Mouse (Mus musculus): ENCODE measurements around the gene Mef2c. TPM values are rescaled to one million over a fixed set of nuclear protein-coding genes. Genes with fewer than 3 reads are reported as not detected.

The Mef2c gene
- polyA plus RNA-seq, 1 experiment from 2014 or later = 29.8 TPM

- 25% methylated on average over 8 of the region's 8 CpGs for WGBS
- Histone ChIP-seq H3K36me3 (replicated peaks; ENCODE audit: control insufficient read depth, insufficient read depth, low read depth, low read length) (no peaks in the 10 kb centered on the region), H3K4me3 (ENCODE audit: low read depth, low read length) (no peak overlapping the region), H3K9ac (replicated peaks; ENCODE audit: low read length) (no peak overlapping the region), H3K4me2 (ENCODE audit: low read depth, low read length) (no peak overlapping the region), H3K27me3 (ENCODE audit: control insufficient read depth, insufficient read depth, low read length) (no peaks in the 10 kb centered on the region), H3K27ac (replicated peaks; ENCODE audit: low read depth, low read length) (no peak overlapping the region), H3K9me3 (replicated peaks; ENCODE audit: control insufficient read depth, low read length) (no peaks in the 10 kb centered on the region), H3K4me1 (ENCODE audit: control insufficient read depth, insufficient read depth, low read length) (no peaks in the 10 kb centered on the region)
- 0 out of 2 replicates have a peak, but pooled peaks have one; percentile 63 for ATAC-seq (replicated peaks; ENCODE audit: insufficient number of reproducible peaks, low FRiP score, low TSS enrichment, low read depth)
- DNase-seq (ENCODE audit: low spot score) = peak; percentile 85
Measured at GRCm38 (mm10) chr13:83566834-83567534, 63.1 kb downstream of the Mef2c start.

GRCm38 (mm10) chr13:83567681-83568080, 63.8 kb downstream of the Mef2c start:
- Histone ChIP-seq H3K4me1 (ENCODE audit: control insufficient read depth, insufficient read depth, low read length) (no peaks in the 10 kb centered on the region), H3K9ac (replicated peaks; ENCODE audit: low read length) (no peak overlapping the region), H3K4me2 (ENCODE audit: low read depth, low read length) (no peak overlapping the region), H3K27me3 (ENCODE audit: control insufficient read depth, insufficient read depth, low read length) (no peaks in the 10 kb centered on the region), H3K9me3 (replicated peaks; ENCODE audit: control insufficient read depth, low read length) (no peaks in the 10 kb centered on the region), H3K27ac (replicated peaks; ENCODE audit: low read depth, low read length) (no peak overlapping the region), H3K36me3 (replicated peaks; ENCODE audit: control insufficient read depth, insufficient read depth, low read depth, low read length) (no peaks in the 10 kb centered on the region), H3K4me3 (ENCODE audit: low read depth, low read length) (no peak overlapping the region)
- ATAC-seq (replicated peaks; ENCODE audit: insufficient number of reproducible peaks, low FRiP score, low TSS enrichment, low read depth) (no peak), DNase-seq (ENCODE audit: low spot score) (no peak)
- 34% methylated on average over 3 of the region's 3 CpGs for WGBS

GRCm38 (mm10) chr13:83568759-83569256, 65.0 kb downstream of the Mef2c start:
- H3K27me3 ChIP-seq (ENCODE audit: control insufficient read depth, insufficient read depth, low read length) = no peaks in the 10 kb centered on the region
- DNase-seq (ENCODE audit: low spot score) (peak; percentile 49), ATAC-seq (replicated peaks; ENCODE audit: insufficient number of reproducible peaks, low FRiP score, low TSS enrichment, low read depth) (0 out of 2 replicates have a peak, but pooled peaks have one; percentile 40)
- no peaks in the 10 kb centered on the region for H3K9me3 ChIP-seq (replicated peaks; ENCODE audit: control insufficient read depth, low read length)
- H3K27ac ChIP-seq (replicated peaks; ENCODE audit: low read depth, low read length) = no peak overlapping the region
- no peak overlapping the region for H3K4me3 ChIP-seq (ENCODE audit: low read depth, low read length)
- H3K4me1 ChIP-seq (ENCODE audit: control insufficient read depth, insufficient read depth, low read length) = no peaks in the 10 kb centered on the region
- no peak overlapping the region for H3K9ac ChIP-seq (replicated peaks; ENCODE audit: low read length)
- no peak overlapping the region for H3K4me2 ChIP-seq (ENCODE audit: low read depth, low read length)
- WGBS = 57% methylated on average over 11 of the region's 11 CpGs
- H3K36me3 ChIP-seq (replicated peaks; ENCODE audit: control insufficient read depth, insufficient read depth, low read depth, low read length) = no peaks in the 10 kb centered on the region

- no peak overlapping the region for H3K27ac ChIP-seq (replicated peaks; ENCODE audit: low read depth, low read length)
- ATAC-seq (replicated peaks; ENCODE audit: insufficient number of reproducible peaks, low FRiP score, low TSS enrichment, low read depth) = peak; percentile 63; the same call in 1 of the 2 replicates
Measured at GRCm38 (mm10) chr13:83571973-83572447, 68.2 kb downstream of the Mef2c start.

GRCm38 (mm10) chr13:83572469-83572868, 68.6 kb downstream of the Mef2c start:
- H3K4me3 ChIP-seq (ENCODE audit: low read depth, low read length) = no peak overlapping the region

More at GRCm38 (mm10) chr13:83571973-83572447, 68.2 kb downstream of the Mef2c start:
- Histone ChIP-seq H3K4me2 (ENCODE audit: low read depth, low read length) (no peak overlapping the region), H3K9ac (replicated peaks; ENCODE audit: low read length) (no peak overlapping the region), H3K27me3 (ENCODE audit: control insufficient read depth, insufficient read depth, low read length) (no peaks in the 10 kb centered on the region), H3K9me3 (replicated peaks; ENCODE audit: control insufficient read depth, low read length) (no peaks in the 10 kb centered on the region), H3K36me3 (replicated peaks; ENCODE audit: control insufficient read depth, insufficient read depth, low read depth, low read length) (no peaks in the 10 kb centered on the region), H3K4me1 (ENCODE audit: control insufficient read depth, insufficient read depth, low read length) (no peaks in the 10 kb centered on the region), H3K4me3 (ENCODE audit: low read depth, low read length) (no peak overlapping the region)
- peak; percentile 41 for DNase-seq (ENCODE audit: low spot score)
- WGBS = 25% methylated on average over 7 of the region's 7 CpGs

GRCm38 (mm10) chr13:83573327-83573726, 69.5 kb downstream of the Mef2c start:
- Histone ChIP-seq H3K27me3 (ENCODE audit: control insufficient read depth, insufficient read depth, low read length) (no peaks in the 10 kb centered on the region), H3K9me3 (replicated peaks; ENCODE audit: control insufficient read depth, low read length) (no peaks in the 10 kb centered on the region), H3K4me3 (ENCODE audit: low read depth, low read length) (no peak overlapping the region), H3K4me2 (ENCODE audit: low read depth, low read length) (no peak overlapping the region), H3K27ac (replicated peaks; ENCODE audit: low read depth, low read length) (no peak overlapping the region), H3K36me3 (replicated peaks; ENCODE audit: control insufficient read depth, insufficient read depth, low read depth, low read length) (no peaks in the 10 kb centered on the region), H3K9ac (replicated peaks; ENCODE audit: low read length) (no peak overlapping the region), H3K4me1 (ENCODE audit: control insufficient read depth, insufficient read depth, low read length) (no peaks in the 10 kb centered on the region)
- WGBS = 42% methylated on average over 4 of the region's 4 CpGs
- DNase-seq (ENCODE audit: low spot score) (no peak), ATAC-seq (replicated peaks; ENCODE audit: insufficient number of reproducible peaks, low FRiP score, low TSS enrichment, low read depth) (no peak)

More at GRCm38 (mm10) chr13:83572469-83572868, 68.6 kb downstream of the Mef2c start:
- Histone ChIP-seq H3K9ac (replicated peaks; ENCODE audit: low read length) (no peak overlapping the region), H3K27ac (replicated peaks; ENCODE audit: low read depth, low read length) (no peak overlapping the region), H3K27me3 (ENCODE audit: control insufficient read depth, insufficient read depth, low read length) (no peaks in the 10 kb centered on the region), H3K4me1 (ENCODE audit: control insufficient read depth, insufficient read depth, low read length) (no peaks in the 10 kb centered on the region), H3K4me2 (ENCODE audit: low read depth, low read length) (no peak overlapping the region), H3K36me3 (replicated peaks; ENCODE audit: control insufficient read depth, insufficient read depth, low read depth, low read length) (no peaks in the 10 kb centered on the region), H3K9me3 (replicated peaks; ENCODE audit: control insufficient read depth, low read length) (no peaks in the 10 kb centered on the region)
- WGBS = 52% methylated on average over 5 of the region's 5 CpGs
- DNase-seq (ENCODE audit: low spot score) (no peak), ATAC-seq (replicated peaks; ENCODE audit: insufficient number of reproducible peaks, low FRiP score, low TSS enrichment, low read depth) (no peak)

GRCm38 (mm10) chr13:83573855-83574583, 70.2 kb downstream of the Mef2c start:
- no peaks in the 10 kb centered on the region for H3K36me3 ChIP-seq (replicated peaks; ENCODE audit: control insufficient read depth, insufficient read depth, low read depth, low read length)
- H3K4me1 ChIP-seq (ENCODE audit: control insufficient read depth, insufficient read depth, low read length) = no peaks in the 10 kb centered on the region
- ATAC-seq (replicated peaks; ENCODE audit: insufficient number of reproducible peaks, low FRiP score, low TSS enrichment, low read depth) (no peak), DNase-seq (ENCODE audit: low spot score) (no peak)
- H3K27me3 ChIP-seq (ENCODE audit: control insufficient read depth, insufficient read depth, low read length) = no peaks in the 10 kb centered on the region
- 63% methylated on average over 8 of the region's 8 CpGs for WGBS
- no peak overlapping the region for H3K4me2 ChIP-seq (ENCODE audit: low read depth, low read length)
- H3K9me3 ChIP-seq (replicated peaks; ENCODE audit: control insufficient read depth, low read length) = no peaks in the 10 kb centered on the region
- no peak overlapping the region for H3K27ac ChIP-seq (replicated peaks; ENCODE audit: low read depth, low read length)
- no peak overlapping the region for H3K9ac ChIP-seq (replicated peaks; ENCODE audit: low read length)
- no peak overlapping the region for H3K4me3 ChIP-seq (ENCODE audit: low read depth, low read length)

GRCm38 (mm10) chr13:83574866-83575265, 71.0 kb downstream of the Mef2c start:
- Histone ChIP-seq H3K9me3 (replicated peaks; ENCODE audit: control insufficient read depth, low read length) (no peaks in the 10 kb centered on the region), H3K27ac (replicated peaks; ENCODE audit: low read depth, low read length) (no peak overlapping the region), H3K4me2 (ENCODE audit: low read depth, low read length) (no peak overlapping the region), H3K9ac (replicated peaks; ENCODE audit: low read length) (no peak overlapping the region), H3K4me3 (ENCODE audit: low read depth, low read length) (no peak overlapping the region), H3K4me1 (ENCODE audit: control insufficient read depth, insufficient read depth, low read length) (no peaks in the 10 kb centered on the region), H3K27me3 (ENCODE audit: control insufficient read depth, insufficient read depth, low read length) (no peaks in the 10 kb centered on the region), H3K36me3 (replicated peaks; ENCODE audit: control insufficient read depth, insufficient read depth, low read depth, low read length) (no peaks in the 10 kb centered on the region)
- ATAC-seq (replicated peaks; ENCODE audit: insufficient number of reproducible peaks, low FRiP score, low TSS enrichment, low read depth) (no peak), DNase-seq (ENCODE audit: low spot score) (no peak)
- WGBS = 79% methylated on average over 8 of the region's 8 CpGs

Data from embryonic facial prominence, embryonic 11.5 days (tissue).